In genomic region chr6:29837579-29837978, GRCm38 (mm10) we compare ENCODE assay signal across 17 mouse cellular contexts.
DNase-seq lines count a peak whose midpoint lies in the region; ATAC-seq lines count a peak whose summit lies in the region.
"Had no signal": no experiment of that assay in that cellular context is flagged by ENCODE, and none has a peak within 500 bp of the region (broad histone marks: within the 10 kb centered on the region; RNA-seq: fewer than 3 reads in every experiment).

No protein-coding gene starts in this region.

- peak; percentile 10 to 13 for DNase-seq in spleen, postnatal 36 days (ENCODE audit: low spot score in 2 of 2)
- no peak for DNase-seq in spleen, postnatal 10 days (ENCODE audit: low spot score in 2 of 2)
- peak; percentile 36 for DNase-seq in induced T-regulatory cell, adult 2 months (ENCODE audit: low read depth)
- DNase-seq in heart, adult 11 months, result no peak
- DNase-seq: adrenal gland, adult 8-10 months; adrenal gland, postnatal 14 days; adrenal gland, postnatal 36 days; cerebellum, adult 11-12 months; cerebellum, adult 2 months; cerebellum, adult 9-10 months; cerebellum, postnatal 10 days; cerebellum, postnatal 25 days; forebrain, postnatal 0 days had no signal

- ATAC-seq in monocyte, adult 5-6 weeks (replicated peaks; ENCODE audit: insufficient number of reproducible peaks, low FRiP score, low TSS enrichment, poor library complexity, severe bottlenecking), result no peak
- ATAC-seq: forebrain, embryonic 13.5 days; forebrain, embryonic 15.5 days; forebrain, postnatal 0 days; Patski had no signal

Comparison
In these comparisons a context has a peak if more than half of its experiments do, and no peak if none do; other contexts are left out.
1. DNase-seq: peak in spleen, postnatal 36 days (2 of 2) and induced T-regulatory cell, adult 2 months (single experiment); none in spleen, postnatal 10 days (0 of 2) and heart, adult 11 months (single experiment).